Mouse (Mus musculus): ENCODE measurements around the gene Epas1.

Gene Epas1

DNA sequence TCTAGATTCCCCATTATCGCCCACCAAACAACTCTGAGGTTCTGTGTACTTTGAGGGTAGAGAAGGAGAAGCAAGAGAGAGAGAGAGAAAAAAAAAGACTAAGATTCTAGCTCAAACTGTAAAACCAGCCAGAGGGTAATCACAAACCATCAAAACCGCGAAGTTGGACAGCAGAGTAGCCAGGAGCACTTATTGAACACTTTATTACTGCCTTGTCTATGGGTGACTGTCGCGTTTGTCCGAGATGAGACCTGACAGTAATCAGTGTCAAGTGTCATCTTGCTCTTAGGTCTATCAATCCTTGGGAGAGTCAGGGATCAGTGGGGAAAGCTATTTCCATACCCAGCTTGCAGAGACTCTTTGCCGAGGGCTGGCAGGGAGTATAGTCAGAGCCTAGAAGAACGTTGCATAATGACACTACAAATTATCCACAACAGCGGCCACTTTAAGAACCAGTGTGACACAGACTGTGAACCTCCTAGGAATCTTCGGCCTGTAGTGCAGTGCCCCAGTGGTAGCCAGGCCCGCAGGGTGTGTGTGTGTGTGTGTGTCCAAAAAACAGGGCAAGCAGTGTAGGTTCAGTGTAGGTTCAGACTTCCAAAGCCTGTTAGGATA lies 2.2 kb downstream of the Epas1 start:
- no peak for DNase-seq (ENCODE audit: low read depth)

DNA sequence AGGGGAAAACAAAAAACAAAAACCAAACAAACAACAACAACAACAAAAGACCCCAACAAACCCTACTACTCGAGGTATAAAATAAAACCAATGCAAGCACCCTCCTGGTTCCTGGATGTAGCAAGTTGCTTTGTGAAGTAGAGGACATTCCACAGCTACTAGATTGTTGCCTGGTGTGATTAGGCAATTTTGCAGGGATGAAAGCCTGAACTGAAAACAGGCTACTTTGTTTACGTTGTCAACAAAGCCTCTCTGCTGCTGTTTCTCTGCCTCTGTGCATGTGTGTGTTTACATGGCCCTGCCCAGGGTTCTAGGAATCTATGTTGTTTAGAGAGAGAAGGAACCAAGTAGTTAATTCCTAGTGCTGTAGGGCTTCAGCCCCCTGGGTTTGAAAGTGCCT lies 4.1 kb downstream of the Epas1 start:
- DNase-seq (ENCODE audit: low read depth), result no peak

DNA sequence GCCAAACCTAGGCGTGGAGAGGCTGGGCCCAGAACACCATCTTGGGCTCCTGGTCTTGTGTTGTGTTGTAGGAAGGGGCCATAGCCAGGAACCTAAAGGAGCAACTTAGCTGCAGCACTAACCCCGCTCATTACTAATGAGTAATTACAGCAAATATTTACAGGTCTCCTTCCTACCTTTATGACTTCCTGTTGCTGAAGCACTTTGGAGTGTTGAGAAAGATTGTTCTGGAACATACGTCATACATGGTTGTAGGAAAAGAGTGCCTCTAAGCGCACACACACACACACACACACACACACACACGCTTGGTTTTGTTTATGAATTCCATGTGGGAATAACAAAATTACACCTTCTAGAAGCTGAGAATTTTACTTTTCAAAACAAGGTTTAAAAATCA lies 8.4 kb downstream of the Epas1 start:
- DNase-seq (ENCODE audit: low read depth), result no peak

DNA sequence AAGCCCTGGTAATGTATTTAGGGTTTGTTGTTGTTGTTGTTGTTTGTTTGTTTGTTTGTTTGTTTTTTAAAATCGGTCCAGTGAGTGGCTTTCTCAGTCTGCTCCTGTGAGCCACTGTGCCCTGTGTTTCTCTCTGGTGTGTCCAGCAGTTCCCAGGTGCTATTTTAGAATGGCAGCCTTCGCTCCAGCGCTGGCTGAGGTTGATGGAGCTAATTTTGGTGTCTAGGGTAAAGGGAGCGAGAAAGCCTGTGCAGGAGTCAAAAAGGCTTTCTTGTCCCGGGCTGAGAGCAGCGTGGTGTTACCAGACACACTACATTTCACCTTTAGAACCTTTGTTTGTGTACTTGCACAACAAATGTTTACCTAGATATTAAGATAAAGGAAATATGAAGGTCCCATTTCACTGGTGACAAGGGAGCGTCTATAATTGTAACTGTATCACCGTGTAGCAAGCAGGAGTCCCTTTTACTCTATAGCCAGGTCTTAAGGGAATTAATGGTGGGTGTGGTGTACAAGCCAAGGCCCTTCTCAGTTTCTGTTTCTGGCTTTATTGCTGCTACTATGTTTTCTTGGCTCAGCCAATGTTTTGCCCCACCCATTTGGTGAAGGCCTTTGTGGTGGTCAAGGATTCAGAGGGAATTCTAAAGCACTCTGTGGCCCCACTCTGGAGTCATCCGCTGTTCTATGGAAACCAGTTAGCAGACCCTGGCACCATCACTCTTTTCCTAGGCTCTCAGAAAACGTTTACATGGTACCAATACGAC lies 9.2 kb downstream of the Epas1 start:
- no peak for DNase-seq (ENCODE audit: low read depth)

DNA sequence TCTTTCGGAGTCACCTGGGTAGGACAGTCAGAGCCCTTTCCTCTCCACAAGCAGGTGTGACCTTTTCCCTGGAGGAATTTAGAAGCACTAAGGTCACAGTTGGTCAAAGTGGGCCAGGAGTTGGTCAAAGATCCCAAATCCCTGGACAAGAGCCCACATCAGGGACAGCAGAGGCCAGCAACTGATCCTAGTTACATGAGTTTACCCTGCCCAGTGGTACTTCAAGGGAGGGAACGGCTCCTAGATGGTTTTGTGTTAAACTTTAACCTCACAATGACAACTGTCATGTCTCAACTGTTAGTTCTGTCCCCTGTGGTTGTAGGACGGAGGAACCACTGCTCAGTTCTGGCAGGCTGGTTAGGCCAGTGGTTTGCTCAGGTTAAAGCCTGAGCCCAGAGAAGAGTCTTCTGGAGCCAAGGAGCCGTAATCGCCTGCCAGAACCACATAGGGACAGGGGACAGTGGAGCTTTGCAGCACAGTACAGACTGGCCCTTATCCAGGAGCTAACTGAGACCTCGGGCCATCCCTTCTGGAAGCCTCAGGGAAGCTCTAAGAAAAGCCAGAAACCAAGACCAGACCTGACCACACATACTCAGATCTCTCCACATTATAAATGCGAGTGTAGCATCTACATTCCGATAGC lies 12.4 kb downstream of the Epas1 start:
- no peak for DNase-seq (ENCODE audit: low read depth)

DNA sequence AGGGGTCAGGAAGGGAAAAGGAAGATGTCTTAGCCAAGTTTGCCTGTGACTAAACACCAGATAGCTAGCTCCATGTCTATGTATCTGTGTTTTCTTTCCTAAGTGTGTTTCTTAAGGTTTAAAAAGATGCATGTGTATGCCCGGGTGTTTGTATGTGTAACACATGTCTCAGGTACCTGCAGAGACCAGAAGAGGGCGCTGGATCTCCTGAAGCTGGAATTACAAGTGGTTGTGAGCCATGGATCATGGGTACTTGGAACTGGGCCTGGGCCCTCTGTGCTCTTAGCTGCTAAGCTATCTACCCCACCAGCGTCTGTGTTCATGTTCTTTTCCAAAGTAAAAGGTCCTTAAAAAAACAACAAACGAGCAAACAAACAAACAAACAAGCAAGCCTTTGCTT lies 12.9 kb downstream of the Epas1 start:
- no peak for DNase-seq (ENCODE audit: low read depth)

DNA sequence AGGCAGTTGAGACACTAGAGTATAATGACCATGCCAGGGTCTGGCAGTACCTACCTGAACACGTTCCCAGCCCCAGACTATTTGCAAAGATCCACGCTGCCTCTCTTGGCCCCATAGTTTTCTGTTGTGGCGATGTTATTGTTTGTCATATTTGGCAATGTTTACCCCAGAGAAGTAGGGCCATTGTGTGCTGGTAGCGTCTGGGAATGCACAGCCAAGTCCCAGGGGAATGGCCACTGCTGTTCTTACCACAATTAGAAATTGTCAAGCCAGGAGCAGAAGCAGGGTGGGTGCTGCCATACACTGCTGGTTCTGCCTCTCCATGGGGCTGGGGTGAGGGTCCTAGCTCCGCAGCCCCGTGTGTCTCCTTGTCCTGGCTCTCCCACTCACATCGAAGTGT lies 15.1 kb downstream of the Epas1 start:
- DNase-seq (ENCODE audit: low read depth), result no peak

DNA sequence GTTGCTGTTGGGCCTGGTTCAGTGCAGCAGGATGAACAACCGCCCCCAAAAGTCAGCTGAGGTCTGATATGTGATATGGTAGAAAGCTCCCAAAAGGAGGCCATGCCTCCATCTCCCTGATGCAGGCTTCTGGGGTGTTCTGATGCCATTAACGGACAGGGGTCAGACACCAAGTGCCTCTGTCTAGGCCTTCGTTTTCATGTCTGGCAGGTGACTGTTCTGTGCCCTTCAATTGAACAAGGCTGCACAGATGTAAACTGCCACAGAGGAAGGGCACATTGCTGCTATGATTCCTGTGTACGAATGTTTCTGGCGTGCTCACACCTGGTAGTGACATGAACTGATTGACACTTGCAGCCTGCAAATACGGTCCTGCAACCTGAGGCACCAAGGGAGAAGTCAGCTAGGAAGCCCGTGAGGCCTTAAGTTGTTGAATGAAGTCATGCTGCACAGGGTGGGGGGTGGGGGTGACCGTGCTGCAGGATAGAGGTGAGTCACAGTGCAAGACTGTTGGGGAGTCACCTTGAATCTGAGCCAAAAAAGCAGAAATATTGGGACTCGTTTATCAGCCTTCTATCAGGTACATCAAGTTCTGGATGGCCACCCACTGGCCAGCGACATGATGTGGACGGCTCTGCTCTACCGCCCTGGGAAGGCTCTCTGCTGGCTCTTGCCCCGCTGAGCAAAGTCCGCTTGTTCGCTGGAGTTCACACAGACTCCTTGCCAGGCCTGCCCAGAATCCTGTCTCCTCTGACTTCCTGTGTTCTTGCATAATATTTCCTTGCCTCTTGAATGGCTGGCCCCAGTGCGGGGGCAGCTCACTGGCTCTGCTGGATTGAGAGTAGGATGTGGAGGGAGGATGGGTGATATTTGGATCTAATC lies 16.1 kb downstream of the Epas1 start:
- DNase-seq (ENCODE audit: low read depth), result no peak

DNA sequence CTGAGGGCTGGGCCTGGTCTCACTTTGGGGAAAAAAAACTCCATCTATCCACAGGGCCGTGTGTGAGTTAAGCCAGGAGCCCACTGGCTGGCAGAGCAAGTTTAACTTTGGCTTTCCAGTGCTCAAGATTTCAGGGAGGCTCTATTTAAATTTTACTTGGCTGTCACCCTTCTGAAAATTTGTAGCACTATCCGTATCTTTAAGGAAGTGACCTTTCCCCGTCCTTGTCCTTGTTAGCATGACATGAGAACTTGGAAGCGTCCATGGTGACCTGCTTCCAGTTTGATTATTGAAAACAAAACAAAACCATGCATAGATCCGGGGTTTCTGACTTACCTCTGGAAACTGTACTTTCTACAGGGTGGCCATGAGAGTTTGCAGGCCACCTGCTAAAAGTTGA lies 17.3 kb downstream of the Epas1 start:
- DNase-seq (ENCODE audit: low read depth), result no peak

DNA sequence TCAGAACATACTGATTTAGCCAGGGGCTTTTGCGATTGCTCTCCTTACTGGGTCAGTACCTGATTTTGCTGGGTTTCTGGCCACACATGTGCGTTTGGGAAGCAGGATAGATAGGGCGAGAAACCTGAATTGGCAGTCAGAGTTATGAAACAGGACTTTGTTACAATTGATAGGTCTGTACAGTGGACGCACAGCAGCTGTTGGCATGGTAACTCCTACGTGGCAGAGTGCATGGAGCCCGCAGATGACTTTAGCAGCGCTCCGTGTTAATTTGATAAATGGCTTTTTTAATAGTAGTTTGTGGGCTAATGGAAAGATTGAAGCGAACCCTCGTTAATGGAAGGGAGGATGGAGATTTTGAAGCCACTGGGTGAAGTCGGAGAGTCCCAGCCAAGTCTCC lies 18.5 kb downstream of the Epas1 start:
- no peak for DNase-seq (ENCODE audit: low read depth)

DNA sequence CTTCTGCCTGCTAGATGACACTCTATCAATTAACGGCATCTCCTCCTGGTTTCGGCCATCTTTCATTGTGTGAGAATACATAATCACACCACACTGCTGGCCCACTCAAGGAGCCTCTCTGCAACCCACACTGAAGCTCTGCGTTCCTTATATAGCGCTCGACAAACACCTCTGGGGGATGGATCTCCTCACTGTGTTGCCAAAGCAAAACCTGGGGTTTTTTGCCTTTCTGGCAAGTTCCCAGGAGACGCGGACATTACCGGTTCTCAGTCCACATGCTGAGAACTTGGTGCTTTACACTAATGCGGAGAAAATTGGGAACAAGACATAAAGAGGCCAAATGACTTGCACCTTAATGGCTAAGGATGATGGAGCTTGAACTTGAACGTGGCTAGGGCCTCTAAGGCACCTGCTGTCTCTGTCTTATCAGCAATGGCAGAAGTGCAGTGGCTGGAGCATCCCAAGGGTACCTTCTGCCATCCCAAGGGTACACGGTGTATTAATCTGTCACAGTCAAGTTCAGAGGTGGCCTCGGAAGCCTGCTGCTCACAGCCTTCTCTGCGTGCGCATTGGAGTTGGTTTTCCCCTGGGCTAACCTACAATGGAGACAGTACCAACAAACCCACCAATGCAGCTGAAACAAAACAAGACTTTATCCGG lies 19.6 kb downstream of the Epas1 start:
- DNase-seq (ENCODE audit: low read depth), result no peak

DNA sequence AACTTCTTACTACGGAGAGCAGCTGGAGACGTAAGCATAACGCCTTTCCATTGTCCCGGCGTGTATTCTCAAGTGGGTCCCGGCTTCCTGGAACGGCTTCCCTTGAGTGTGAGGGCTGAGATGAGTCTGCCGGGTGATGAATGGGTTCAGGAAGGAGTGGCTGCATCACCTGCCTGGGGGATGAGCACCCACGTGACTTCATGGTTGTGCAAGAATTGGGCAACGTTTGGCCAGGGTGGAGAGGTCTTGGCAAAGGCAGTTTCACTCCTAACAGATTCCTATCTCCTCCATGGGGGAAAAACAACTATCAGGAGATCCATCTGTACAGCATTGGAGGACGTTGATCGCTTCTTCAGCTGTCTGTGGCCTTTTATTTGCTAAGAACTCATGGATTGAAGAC lies 23.0 kb downstream of the Epas1 start:
- no peak for DNase-seq (ENCODE audit: low read depth)

DNA sequence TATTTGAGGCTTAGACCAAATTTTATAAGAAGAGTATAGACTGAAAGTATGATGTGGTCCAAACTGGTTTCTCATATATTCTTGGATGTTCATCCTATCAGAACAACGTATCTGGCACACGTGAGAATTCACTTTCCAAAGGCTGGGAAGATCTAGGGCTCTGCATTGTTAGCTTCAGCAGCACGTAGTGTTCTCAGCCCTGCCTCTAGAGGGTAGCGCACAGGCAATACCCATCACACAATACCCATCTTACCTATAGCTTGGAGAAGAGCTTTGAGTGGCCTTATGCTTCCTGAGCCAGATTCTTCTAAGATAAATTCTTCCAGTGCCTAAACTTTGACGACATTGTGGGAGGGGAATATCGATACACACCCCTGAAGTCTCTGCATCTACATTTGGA lies 24.6 kb downstream of the Epas1 start:
- no peak for DNase-seq (ENCODE audit: low read depth)

DNA sequence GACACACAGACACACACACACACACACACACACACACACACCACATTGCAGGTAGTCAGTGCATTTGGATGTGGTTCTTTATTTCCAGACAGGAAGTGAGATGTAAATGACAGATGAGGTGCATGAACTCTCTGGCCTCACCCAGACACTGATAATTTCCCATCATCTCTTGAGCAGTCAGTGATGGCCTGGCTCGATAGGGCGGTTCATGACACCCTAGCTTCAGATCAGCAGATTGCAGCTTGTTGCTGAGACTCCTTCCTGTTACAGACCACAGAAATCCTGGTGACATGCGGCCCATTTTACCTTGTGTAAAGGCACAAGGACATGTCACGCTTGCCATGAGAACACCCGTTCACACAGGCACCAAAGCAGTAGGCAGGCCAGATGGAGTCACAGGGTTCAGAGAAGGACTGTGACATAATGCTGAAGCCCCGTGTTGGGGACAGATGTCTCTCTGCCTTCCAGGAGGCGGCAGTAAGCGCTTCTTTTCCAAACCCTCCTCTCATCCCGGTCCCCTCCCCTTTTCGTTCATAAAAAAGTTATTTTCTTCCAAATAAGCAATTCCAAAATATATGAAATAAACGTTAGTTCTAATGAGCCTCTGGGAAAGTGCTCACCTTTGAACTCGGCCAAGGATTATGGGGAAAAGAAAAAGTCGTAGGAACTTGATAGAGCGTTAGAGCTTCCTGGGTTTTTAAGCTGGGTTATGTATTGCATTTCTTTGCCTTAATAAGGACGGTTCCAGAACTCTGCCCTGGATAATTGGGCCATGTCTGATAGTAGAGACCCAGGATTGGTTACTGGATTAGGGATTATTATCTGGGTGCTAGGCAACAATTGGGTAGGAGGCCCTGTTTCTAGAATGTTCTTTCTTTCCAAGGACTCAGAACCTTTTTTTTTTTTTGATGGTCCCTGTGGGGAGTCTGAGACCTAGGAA lies 26.0 kb downstream of the Epas1 start:
- DNase-seq (ENCODE audit: low read depth), result peak; percentile 70

DNA sequence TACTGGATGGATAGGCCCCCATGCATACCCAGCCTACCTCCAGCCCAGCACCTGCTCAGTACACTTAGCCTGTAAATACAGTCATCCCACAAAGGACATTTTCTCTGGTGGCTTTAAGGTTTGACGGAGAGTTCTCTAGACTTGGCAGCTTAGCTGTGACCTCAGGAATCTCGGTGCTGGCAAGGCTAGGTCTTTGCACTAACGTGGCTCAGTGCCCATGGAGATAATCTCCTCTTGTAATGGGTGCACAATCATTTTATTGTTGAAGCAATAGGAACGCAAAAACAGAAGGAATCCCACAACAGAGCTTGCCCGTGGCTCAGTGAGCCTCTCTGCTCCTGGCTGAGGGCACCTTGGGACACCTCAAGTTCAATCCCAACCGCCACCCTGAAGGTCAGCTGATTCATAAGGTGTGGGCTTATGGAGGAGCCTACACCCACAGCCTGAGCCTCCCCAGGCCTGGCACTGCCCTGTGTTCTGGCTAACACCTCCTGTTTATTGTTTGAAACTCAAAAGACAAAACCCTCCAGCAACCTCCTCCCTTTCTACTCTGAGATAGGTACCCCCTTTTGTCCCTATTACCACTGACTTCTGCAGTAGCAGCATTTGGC lies 27.3 kb downstream of the Epas1 start:
- DNase-seq (ENCODE audit: low read depth), result no peak

DNA sequence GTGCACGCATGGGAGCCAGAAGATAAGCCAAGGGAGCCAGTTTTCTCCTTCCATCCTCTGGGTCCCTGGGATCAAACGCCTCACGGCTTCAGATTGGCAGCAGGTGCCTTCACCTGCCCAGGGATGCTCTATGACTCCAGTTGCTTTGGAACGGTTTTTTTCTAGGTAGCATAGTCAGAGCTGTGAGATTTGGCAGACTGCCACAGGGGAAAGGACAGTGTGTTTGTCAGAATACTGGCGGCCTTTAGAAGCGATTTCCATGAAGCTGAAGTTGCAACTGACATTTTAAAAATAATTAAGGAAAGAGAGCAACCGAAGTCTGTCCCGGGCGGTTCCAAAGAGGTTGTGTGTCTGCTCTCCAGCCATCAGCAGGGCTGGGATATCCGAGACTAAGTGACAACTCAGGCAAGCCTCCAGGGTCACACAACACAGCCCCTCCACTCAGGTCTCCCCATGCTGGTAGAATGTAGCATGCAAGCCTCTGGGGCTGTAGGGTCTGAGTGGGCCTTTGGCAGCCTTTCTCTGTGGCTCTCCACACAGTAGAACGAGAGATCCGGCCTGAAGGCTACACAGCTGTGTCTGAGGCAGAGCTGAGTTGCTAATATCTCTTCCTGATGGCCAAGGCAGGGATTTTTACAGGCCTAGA lies 28.4 kb downstream of the Epas1 start:
- DNase-seq (ENCODE audit: low read depth), result no peak

DNA sequence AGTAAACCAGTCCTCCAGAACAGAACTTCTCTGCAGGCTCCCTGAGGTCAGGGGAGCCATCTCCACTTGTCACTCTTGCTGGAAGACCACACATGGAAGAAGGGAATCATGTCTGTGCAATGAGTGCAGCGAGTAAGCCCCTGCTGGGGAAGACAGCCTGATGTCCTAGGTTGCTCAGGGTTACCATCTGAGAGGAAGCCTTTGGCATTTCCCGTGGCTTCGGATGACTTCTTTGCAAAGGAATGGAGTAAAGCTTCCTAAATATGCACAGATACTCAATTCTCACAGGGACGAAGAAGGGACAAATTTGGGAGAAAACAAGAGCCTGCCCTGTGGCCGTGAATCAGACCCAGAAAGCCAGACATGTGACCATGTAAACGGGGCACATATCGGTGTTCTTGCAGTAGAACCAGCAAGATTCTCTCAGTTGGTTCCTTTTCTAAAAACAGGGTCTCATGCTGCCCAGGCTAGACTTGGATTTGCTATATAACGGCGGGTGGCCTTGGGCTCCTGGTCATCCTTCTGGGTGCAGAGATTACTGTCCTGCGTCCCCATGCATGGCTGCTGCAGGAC lies 31.0 kb downstream of the Epas1 start:
- no peak for DNase-seq (ENCODE audit: low read depth)

DNA sequence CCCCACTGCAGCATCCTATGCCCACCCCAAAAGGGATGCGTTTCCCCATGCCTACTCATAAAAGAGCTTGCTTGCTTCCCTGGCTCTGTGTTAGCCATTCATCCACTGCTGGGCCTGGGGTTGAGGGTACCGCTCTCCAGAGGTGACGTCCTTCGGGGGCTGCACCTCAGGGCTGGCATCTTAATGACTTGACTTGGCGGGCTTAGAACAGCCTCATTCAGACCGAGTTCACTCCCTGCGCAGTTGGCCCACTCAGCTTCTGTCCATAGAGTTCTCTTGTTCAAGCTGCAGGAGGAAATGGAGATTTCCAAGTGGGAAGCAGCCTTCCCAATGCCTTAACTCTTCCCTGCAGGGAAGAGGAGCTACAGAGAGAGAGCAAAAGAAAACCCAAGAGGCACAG lies 32.1 kb downstream of the Epas1 start:
- no peak for DNase-seq (ENCODE audit: low read depth)

DNA sequence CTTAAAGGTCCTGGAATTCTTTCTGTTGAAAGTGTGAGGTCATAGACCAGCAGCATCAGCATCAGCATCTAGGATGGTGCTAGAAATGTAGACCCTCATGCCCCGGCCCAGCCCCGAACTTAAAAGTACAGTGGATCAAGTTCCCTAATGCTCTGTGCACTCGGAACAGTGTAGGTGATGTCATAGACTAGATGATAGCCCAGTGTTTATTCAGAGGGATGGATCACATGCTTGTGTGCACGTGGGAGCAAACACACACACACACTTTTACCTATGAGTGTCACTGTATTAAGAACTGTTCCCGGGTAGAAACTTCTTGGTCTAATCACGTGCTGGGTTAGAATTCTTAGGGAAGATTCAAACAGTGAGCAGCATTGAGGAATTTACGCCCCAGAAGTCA lies 33.0 kb downstream of the Epas1 start:
- no peak for DNase-seq (ENCODE audit: low read depth)

DNA sequence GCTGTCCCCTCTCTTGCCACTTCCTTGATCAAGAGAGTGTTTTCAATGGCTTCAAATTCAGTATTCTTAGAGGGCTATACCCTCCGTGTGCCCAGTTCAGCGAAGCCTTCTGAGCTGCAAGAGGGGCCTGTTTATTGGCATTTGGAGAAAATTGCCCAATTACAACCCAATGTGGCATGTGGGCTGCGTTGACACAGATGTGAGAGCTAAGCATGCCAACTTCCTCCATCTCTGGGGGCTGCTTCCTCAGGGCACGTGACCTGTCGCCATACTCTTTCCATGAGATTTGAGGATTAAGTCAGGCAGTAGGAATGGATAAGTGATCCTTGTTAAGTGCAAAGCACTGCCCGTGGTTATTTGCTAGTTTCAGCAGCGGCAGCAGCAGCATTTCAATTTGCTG lies 34.3 kb downstream of the Epas1 start:
- DNase-seq (ENCODE audit: low read depth), result no peak
